Mouse (Mus musculus) kidney, adult 2 months (tissue): ENCODE measurements around the gene Slc16a13. TPM values are rescaled to one million over a fixed set of nuclear protein-coding genes. Genes with fewer than 3 reads are reported as not detected.

ENCODE experiments used
- DNase-seq: peaks from one replicate; pipeline ENCODE4 v3.0.0; 2021
- H3K27ac ChIP-seq: fragments of 200-500 bp; 2 replicates; pipeline ENCODE4 v1.5.1; 2012; ENCODE audit warnings: low read depth, low read length, control low read depth, inconsistent platforms; ENCODE audit not compliant: insufficient read depth
- H3K27me3 ChIP-seq: fragments of 200-500 bp; replicated peaks from 2 replicates; pipeline ENCODE4 v1.6.1; 2012; ENCODE audit warnings: mild to moderate bottlenecking, moderate library complexity, low read length, inconsistent platforms; ENCODE audit not compliant: control insufficient read depth, insufficient read depth
- H3K36me3 ChIP-seq: fragments of 200-500 bp; 2 replicates; pipeline ENCODE4 v1.6.1; 2012; ENCODE audit warnings: mild to moderate bottlenecking, moderate library complexity, low read length, inconsistent platforms; ENCODE audit not compliant: control insufficient read depth, insufficient read depth
- H3K4me1 ChIP-seq: fragments of 200-500 bp; 2 replicates; pipeline ENCODE4 v1.6.1; 2011; ENCODE audit warnings: low read length; ENCODE audit not compliant: control insufficient read depth, insufficient read depth
- H3K4me3 ChIP-seq: fragments of 200-500 bp; 2 replicates; pipeline ENCODE4 v1.5.1; 2011; ENCODE audit warnings: mild to moderate bottlenecking, low read depth, low read length, control low read depth; ENCODE audit not compliant: insufficient read depth
- CTCF ChIP-seq: fragments of 200-500 bp; conservative IDR thresholded peaks from 2 replicates; pipeline ENCODE4 v1.5.1; 2011; ENCODE audit warnings: low read depth, mild to moderate bottlenecking, control low read depth, low read length, moderate library complexity, mixed read lengths; ENCODE audit not compliant: insufficient read depth, insufficient read length
- POLR2A ChIP-seq: fragments of 200-500 bp; IDR thresholded peaks from one replicate; pipeline ENCODE4 v1.6.1; 2011; ENCODE audit warnings: low read depth, low read length, control low read depth
- WGBS: fragments of 180-500 bp; shearing (Covaris S2); methylation state at CpG from one replicate; pipeline ENCODE4 v1.1.7; 2018; 5-methylcytosine and 5-hydroxymethylcytosine counted together
- polyA plus RNA-seq: library from polyadenylated mRNA; depleted of rRNA; stranded (reverse); fragments of >200 nt; gene quantifications from 2 replicates; pipeline ENCODE4 v1.2.3, GENCODE M21; 2012

The Slc16a13 gene
- polyA plus RNA-seq, 1 experiment, result 44.0 TPM

GRCm38 (mm10) chr11:70251853-70252252 is 31.0 kb upstream of the Slc16a13 start:
- Histone ChIP-seq H3K4me1 (peaks cover 4% of the 10 kb centered on the region; the same call in 1 of the 2 replicates), H3K4me3 (no peak overlapping the region), H3K27ac (no peak overlapping the region), H3K27me3 (no peaks in the 10 kb centered on the region), H3K36me3 (no peaks in the 10 kb centered on the region)
- 78% methylated on average over 8 of the region's 8 CpGs for WGBS
- DNase-seq, result no peak
- TF ChIP-seq POLR2A (no peak), CTCF (no peak)

- TF ChIP-seq CTCF (no peak), POLR2A (no peak)
- DNase-seq, result no peak
- Histone ChIP-seq H3K27ac (no peak overlapping the region), H3K36me3 (no peaks in the 10 kb centered on the region), H3K4me3 (no peak overlapping the region), H3K27me3 (no peaks in the 10 kb centered on the region), H3K4me1 (peaks cover 4% of the 10 kb centered on the region; the same call in 1 of the 2 replicates)
- 62% methylated on average over 11 of the region's 11 CpGs for WGBS
Measured at GRCm38 (mm10) chr11:70250150-70250549, 29.3 kb upstream of the Slc16a13 start.

- DNase-seq, result peak; percentile 74
- TF ChIP-seq CTCF, result peak; percentile 57
- TF ChIP-seq POLR2A, result no peak
- H3K27ac ChIP-seq, result no peak overlapping the region
- no peaks in the 10 kb centered on the region for H3K27me3 ChIP-seq
- H3K36me3 ChIP-seq, result no peaks in the 10 kb centered on the region
- no peak overlapping the region for H3K4me3 ChIP-seq
- 50% methylated on average over 9 of the region's 9 CpGs for WGBS
- no peaks in the 10 kb centered on the region; the same call in 1 of the 2 replicates for H3K4me1 ChIP-seq
Measured at GRCm38 (mm10) chr11:70247136-70247845, 26.4 kb upstream of the Slc16a13 start.

GRCm38 (mm10) chr11:70242591-70242990 is 21.7 kb upstream of the Slc16a13 start:
- Histone ChIP-seq H3K36me3 (no peaks in the 10 kb centered on the region; the same call in 1 of the 2 replicates), H3K27me3 (no peaks in the 10 kb centered on the region), H3K4me1 (peaks cover 3% of the 10 kb centered on the region; the same call in 1 of the 2 replicates), H3K27ac (no peak overlapping the region), H3K4me3 (no peak overlapping the region)
- 75% methylated on average over 11 of the region's 11 CpGs for WGBS
- no peak for DNase-seq
- TF ChIP-seq CTCF (no peak), POLR2A (no peak)

GRCm38 (mm10) chr11:70239541-70240279 is 18.8 kb upstream of the Slc16a13 start, which contains the start of the genes Gm21988 and Rnasek:
TSS of gene Gm21988 (minus strand) at chr11:70239830.
TSS of gene Rnasek (minus strand) at chr11:70239842.
- H3K4me3 ChIP-seq, result peak within 1 kb of the TSS; percentile 96
- no peaks in the 10 kb centered on the region; the same call in 1 of the 2 replicates for H3K36me3 ChIP-seq
- peak; percentile 93 for DNase-seq
- H3K27me3 ChIP-seq, result no peaks in the 10 kb centered on the region
- under 1% methylated on average over 34 of the region's 35 CpGs for WGBS
- H3K27ac ChIP-seq, result peak within 1 kb of the TSS; percentile 95
- peak; percentile 82 for TF ChIP-seq POLR2A
- no peak for TF ChIP-seq CTCF
- H3K4me1 ChIP-seq, result peaks cover 19% of the 10 kb centered on the region

- Histone ChIP-seq H3K4me1 (peaks cover 19% of the 10 kb centered on the region), H3K27ac (peak overlapping the region; percentile 86), H3K27me3 (no peaks in the 10 kb centered on the region), H3K36me3 (no peaks in the 10 kb centered on the region; the same call in 1 of the 2 replicates), H3K4me3 (peak overlapping the region; percentile 96)
- TF ChIP-seq CTCF, result no peak
- TF ChIP-seq POLR2A, result no peak
- peak; percentile 64 for DNase-seq
- WGBS, result 6% methylated on average over 23 of the region's 23 CpGs
Measured at GRCm38 (mm10) chr11:70238591-70239440, 18.0 kb upstream of the Slc16a13 start.
